Mouse (Mus musculus): ENCODE results near the gene Olfr119.
"Not testable (repeated sequence)": the region's sequence is repeated elsewhere in the genome, so short reads cannot be mapped to it uniquely, and the experiment has no call there.

The Olfr119 gene

GRCm38 (mm10) chr17:37696264-37696663 is at the start of gene Olfr119:
TSS of gene Olfr119 (plus strand) at chr17:37696564.
- DNase-seq (ENCODE audit: low read depth, low spot score): not testable (repeated sequence)

GRCm38 (mm10) chr17:37663682-37664081 is 32.7 kb upstream of the Olfr119 start, which contains the start of gene Olfr117:
TSS of gene Olfr117 (minus strand) at chr17:37663782.
- no peak for DNase-seq (ENCODE audit: low read depth, low spot score)

- DNase-seq (ENCODE audit: low read depth, low spot score): no peak
Observed at GRCm38 (mm10) chr17:37666688-37667087, 29.7 kb upstream of the Olfr119 start, which contains the start of gene Olfr118. TSS of gene Olfr118 (plus strand) at chr17:37666988.

- DNase-seq (ENCODE audit: low read depth, low spot score): no peak
Observed at GRCm38 (mm10) chr17:37721508-37721907, 25.1 kb downstream of the Olfr119 start, which contains the start of gene Olfr120. TSS of gene Olfr120 (plus strand) at chr17:37721808.

- DNase-seq (ENCODE audit: low read depth, low spot score): no peak
Observed at GRCm38 (mm10) chr17:37738070-37738469, 41.7 kb downstream of the Olfr119 start.
